Mouse (Mus musculus) kidney, adult 2 months (tissue): Measurements from ENCODE around the gene Rnf144b. TPM values are rescaled to one million over a fixed set of nuclear protein-coding genes. Genes with fewer than 3 reads are reported as not detected.

Experiments
- DNase-seq: peaks from one replicate; pipeline ENCODE4 v3.0.0; 2021
- H3K27ac ChIP-seq: fragments of 200-500 bp; 2 replicates; pipeline ENCODE4 v1.5.1; 2012; ENCODE audit warnings: low read depth, low read length, control low read depth, inconsistent platforms; ENCODE audit not compliant: insufficient read depth
- H3K27me3 ChIP-seq: fragments of 200-500 bp; replicated peaks from 2 replicates; pipeline ENCODE4 v1.6.1; 2012; ENCODE audit warnings: mild to moderate bottlenecking, moderate library complexity, low read length, inconsistent platforms; ENCODE audit not compliant: control insufficient read depth, insufficient read depth
- H3K36me3 ChIP-seq: fragments of 200-500 bp; 2 replicates; pipeline ENCODE4 v1.6.1; 2012; ENCODE audit warnings: mild to moderate bottlenecking, moderate library complexity, low read length, inconsistent platforms; ENCODE audit not compliant: control insufficient read depth, insufficient read depth
- H3K4me1 ChIP-seq: fragments of 200-500 bp; 2 replicates; pipeline ENCODE4 v1.6.1; 2011; ENCODE audit warnings: low read length; ENCODE audit not compliant: control insufficient read depth, insufficient read depth
- H3K4me3 ChIP-seq: fragments of 200-500 bp; 2 replicates; pipeline ENCODE4 v1.5.1; 2011; ENCODE audit warnings: mild to moderate bottlenecking, low read depth, low read length, control low read depth; ENCODE audit not compliant: insufficient read depth
- CTCF ChIP-seq: fragments of 200-500 bp; conservative IDR thresholded peaks from 2 replicates; pipeline ENCODE4 v1.5.1; 2011; ENCODE audit warnings: low read depth, mild to moderate bottlenecking, control low read depth, low read length, moderate library complexity, mixed read lengths; ENCODE audit not compliant: insufficient read depth, insufficient read length
- POLR2A ChIP-seq: fragments of 200-500 bp; IDR thresholded peaks from one replicate; pipeline ENCODE4 v1.6.1; 2011; ENCODE audit warnings: low read depth, low read length, control low read depth
- WGBS: fragments of 180-500 bp; shearing (Covaris S2); methylation state at CpG from one replicate; pipeline ENCODE4 v1.1.7; 2018; 5-methylcytosine and 5-hydroxymethylcytosine counted together
- polyA plus RNA-seq: library from polyadenylated mRNA; depleted of rRNA; stranded (reverse); fragments of >200 nt; gene quantifications from 2 replicates; pipeline ENCODE4 v1.2.3, GENCODE M21; 2012

Rnf144b gene
- polyA plus RNA-seq, 1 experiment: 3.1 TPM

- TF ChIP-seq POLR2A (no peak), CTCF (no peak)
- 91% methylated on average over 5 of the region's 5 CpGs for WGBS
- Histone ChIP-seq H3K27ac (no peak overlapping the region), H3K36me3 (no peaks in the 10 kb centered on the region), H3K4me3 (no peak overlapping the region), H3K27me3 (no peaks in the 10 kb centered on the region), H3K4me1 (0 out of 2 replicates have a peak, but pooled peaks cover 4% of the 10 kb centered on the region)
- DNase-seq: no peak
These were observed 104.1 kb downstream of the Rnf144b start for GRCm38 (mm10) chr13:47226521-47226920.

DNA sequence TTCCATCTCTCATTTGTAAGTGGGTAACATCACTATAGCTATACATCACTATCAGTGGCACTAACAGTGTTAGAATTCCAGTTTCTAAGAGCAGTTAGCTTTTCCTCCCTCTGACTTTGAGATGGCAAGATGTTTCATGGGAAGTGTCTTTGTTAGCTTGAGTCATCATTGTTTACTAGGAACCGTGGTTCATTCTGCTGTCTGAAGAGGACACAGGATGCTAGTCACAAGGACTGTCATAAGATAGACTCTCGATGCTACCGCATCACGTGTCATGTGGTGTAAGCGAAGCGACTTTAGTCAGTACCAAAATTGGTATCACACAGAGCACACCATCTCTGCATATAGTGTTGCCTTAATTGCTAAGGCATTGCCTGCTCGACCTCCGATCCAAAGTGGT is 105.7 kb downstream of the Rnf144b start:
- no peaks in the 10 kb centered on the region for H3K27me3 ChIP-seq
- H3K36me3 ChIP-seq: no peaks in the 10 kb centered on the region
- WGBS: 89% methylated on average over 8 of the region's 8 CpGs
- no peak overlapping the region for H3K27ac ChIP-seq
- 0 out of 2 replicates have a peak, but pooled peaks cover 4% of the 10 kb centered on the region for H3K4me1 ChIP-seq
- TF ChIP-seq CTCF (no peak), POLR2A (no peak)
- no peak overlapping the region for H3K4me3 ChIP-seq
- no peak for DNase-seq

- Histone ChIP-seq H3K27me3 (no peaks in the 10 kb centered on the region), H3K4me1 (0 out of 2 replicates have a peak, but pooled peaks cover 4% of the 10 kb centered on the region), H3K4me3 (no peak overlapping the region), H3K27ac (no peak overlapping the region), H3K36me3 (no peaks in the 10 kb centered on the region)
- TF ChIP-seq POLR2A (no peak), CTCF (no peak)
- whole genome bisulfite sequencing: 89% methylated on average over 12 of the region's 12 CpGs
- DNase-seq: no peak
These were observed 106.3 kb downstream of the Rnf144b start for GRCm38 (mm10) chr13:47228626-47229190.

GRCm38 (mm10) chr13:47232163-47232562 is 109.7 kb downstream of the Rnf144b start:
- H3K4me1 ChIP-seq: no peaks in the 10 kb centered on the region
- no peaks in the 10 kb centered on the region for H3K36me3 ChIP-seq
- TF ChIP-seq CTCF (no peak), POLR2A (no peak)
- H3K27me3 ChIP-seq: no peaks in the 10 kb centered on the region
- H3K4me3 ChIP-seq: no peak overlapping the region
- no peak overlapping the region for H3K27ac ChIP-seq
- no peak for DNase-seq
- 84% methylated on average over 6 of the region's 6 CpGs for WGBS

GRCm38 (mm10) chr13:47237376-47237775 is 114.9 kb downstream of the Rnf144b start:
- 83% methylated on average over 8 of the region's 8 CpGs for WGBS
- H3K27me3 ChIP-seq: no peaks in the 10 kb centered on the region
- no peak overlapping the region for H3K27ac ChIP-seq
- H3K36me3 ChIP-seq: no peaks in the 10 kb centered on the region
- no peak for TF ChIP-seq CTCF
- TF ChIP-seq POLR2A: no peak
- H3K4me1 ChIP-seq: no peaks in the 10 kb centered on the region
- no peak for DNase-seq
- no peak overlapping the region for H3K4me3 ChIP-seq

DNA sequence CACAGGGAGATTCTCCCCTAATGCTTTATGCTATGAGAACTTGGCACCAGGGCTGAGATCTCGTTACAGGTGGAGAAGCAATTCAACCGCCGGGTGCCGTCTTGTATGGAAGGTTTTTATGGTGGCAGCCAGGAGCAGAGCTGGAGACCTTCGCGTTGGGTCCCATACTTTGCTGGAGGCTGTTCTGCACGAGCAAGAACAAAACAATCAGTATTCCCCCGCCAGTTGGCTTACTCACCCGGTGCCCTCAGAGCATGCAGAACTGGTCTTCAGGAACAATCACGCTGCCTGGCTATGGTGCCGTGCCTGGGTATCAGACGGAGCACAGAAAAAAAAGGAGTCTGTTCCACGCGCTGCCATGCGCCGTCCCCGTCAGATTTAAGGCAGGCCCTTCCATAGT is 115.7 kb downstream of the Rnf144b start:
- WGBS: 67% methylated on average over 17 of the region's 17 CpGs
- DNase-seq: no peak
- TF ChIP-seq CTCF: no peak
- TF ChIP-seq POLR2A: no peak
- Histone ChIP-seq H3K27ac (no peak overlapping the region), H3K27me3 (no peaks in the 10 kb centered on the region), H3K4me1 (no peaks in the 10 kb centered on the region), H3K36me3 (no peaks in the 10 kb centered on the region), H3K4me3 (no peak overlapping the region)

DNA sequence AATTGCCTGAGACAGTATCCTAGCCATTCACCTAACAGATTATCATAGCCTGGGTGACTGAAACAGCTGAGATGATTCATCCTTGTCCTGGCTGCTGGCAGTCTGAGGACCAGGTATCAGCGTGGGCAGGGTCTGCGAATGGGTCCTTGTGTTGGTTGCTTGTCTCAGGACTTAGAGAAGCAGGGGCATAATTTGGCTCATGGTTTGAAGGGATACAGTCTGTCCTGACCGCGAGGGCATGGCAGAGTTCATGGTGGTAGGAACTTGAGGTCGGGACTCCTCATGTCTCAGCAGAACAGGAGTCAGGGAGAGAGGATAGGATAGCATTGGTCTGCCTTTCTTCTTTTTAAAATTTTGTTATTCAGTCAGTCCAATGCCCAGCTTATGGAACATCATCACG is 121.1 kb downstream of the Rnf144b start:
- 92% methylated on average over 6 of the region's 6 CpGs for WGBS
- H3K27me3 ChIP-seq: no peaks in the 10 kb centered on the region
- TF ChIP-seq POLR2A (no peak), CTCF (no peak)
- H3K27ac ChIP-seq: no peak overlapping the region
- no peak for DNase-seq
- H3K36me3 ChIP-seq: no peaks in the 10 kb centered on the region
- H3K4me3 ChIP-seq: no peak overlapping the region
- H3K4me1 ChIP-seq: no peaks in the 10 kb centered on the region

DNA sequence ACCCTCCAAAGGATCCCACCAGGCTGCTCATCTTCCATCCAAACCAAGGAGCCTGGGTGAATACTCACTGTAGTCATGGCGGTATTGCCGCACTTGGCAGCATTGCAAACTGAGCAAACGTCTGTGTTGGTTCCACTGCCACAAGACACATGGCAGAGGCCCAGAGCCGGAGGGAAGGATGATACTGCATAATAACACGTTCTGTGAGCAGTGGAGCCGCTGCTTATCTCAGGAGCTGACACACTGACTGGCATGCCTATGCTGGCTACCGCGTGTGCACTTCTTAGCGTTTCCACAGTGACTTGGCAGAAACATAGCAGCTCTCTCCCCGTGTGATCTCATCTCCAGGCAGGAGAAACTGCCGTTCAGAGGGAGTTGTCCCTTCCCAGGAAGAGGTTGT is 122.3 kb downstream of the Rnf144b start:
- DNase-seq: no peak
- Histone ChIP-seq H3K27ac (no peak overlapping the region), H3K4me3 (no peak overlapping the region), H3K4me1 (no peaks in the 10 kb centered on the region), H3K36me3 (no peaks in the 10 kb centered on the region), H3K27me3 (no peaks in the 10 kb centered on the region)
- TF ChIP-seq POLR2A (no peak), CTCF (no peak)
- WGBS: 72% methylated on average over 11 of the region's 11 CpGs
